Mouse (Mus musculus): ENCODE results near the gene Olfr548-ps1.
"Not testable (repeated sequence)": the region's sequence is repeated elsewhere in the genome, so short reads cannot be mapped to it uniquely, and the experiment has no call there.

Gene Olfr548-ps1

DNA sequence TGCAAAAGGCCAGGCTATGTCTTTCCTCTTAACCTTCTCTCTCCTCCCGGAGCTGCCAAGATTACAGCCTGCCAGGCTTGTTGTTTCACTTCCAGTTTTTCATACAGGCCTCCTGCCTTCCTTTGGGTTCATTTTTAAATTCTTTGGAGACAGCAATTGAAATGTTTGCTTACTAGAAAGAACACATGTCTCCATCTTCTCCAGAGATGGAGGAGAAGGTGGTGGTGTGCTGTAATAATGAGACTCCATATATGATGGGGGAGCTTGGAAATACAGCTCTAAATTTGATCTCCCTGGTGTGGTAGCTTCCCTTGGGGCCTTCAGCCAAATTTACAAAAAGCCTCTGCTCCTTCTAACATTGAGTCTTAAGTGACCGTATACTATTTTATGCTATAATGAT lies at the start of gene Olfr548-ps1:
Gene Olfr548-ps1, plus strand, starts transcription at position 301 of the 400 bp plus-strand sequence.
- DNase-seq (ENCODE audit: inconsistent age in 2 of 2, low spot score in 1 of 2) = no peak

DNA sequence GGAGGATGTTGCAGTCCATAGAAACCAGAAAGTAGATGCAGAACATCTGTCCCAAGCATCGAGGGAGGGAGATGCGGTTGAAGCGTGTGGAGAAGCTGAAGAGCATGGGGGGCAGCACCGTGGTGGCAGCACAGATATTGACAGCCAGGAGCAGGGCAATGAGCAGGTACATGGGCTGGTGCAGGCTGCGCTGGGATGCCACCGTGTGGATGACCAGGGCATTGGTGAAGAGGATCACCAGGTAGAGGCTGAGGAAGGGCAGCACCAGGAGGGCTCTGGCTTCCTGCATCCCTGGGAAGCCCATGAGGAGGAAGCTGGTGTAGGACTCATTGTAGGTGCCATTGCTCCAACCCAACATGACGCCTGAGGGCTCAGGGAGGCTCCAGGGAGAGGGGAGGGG lies 46.3 kb upstream of the Olfr548-ps1 start:
- not testable (repeated sequence) for DNase-seq (ENCODE audit: inconsistent age in 2 of 2, low spot score in 1 of 2)

DNA sequence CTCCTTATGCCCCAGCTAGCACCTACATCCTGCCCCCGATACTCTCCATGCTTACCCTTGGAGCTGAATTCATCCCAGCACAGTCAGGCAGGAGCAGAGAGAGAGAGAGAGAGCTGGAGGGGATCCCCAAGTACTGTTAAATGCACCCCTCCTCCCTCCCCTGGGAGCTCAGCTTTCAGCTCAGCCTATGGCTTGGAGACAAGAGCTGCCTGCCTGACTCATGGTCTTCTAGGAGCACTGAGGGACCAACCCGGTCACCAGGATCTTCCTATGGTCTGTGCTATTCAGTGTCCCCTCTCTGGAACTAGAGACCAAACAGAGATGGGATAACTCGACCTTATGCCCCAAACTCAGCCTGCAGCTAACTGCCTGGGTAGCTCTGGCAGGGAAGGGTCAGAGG lies 41.2 kb upstream of the Olfr548-ps1 start, which contains the start of gene Olfr545:
Gene Olfr545, minus strand, starts transcription at position 101 of the 400 bp plus-strand sequence.
- DNase-seq (ENCODE audit: inconsistent age in 2 of 2, low spot score in 1 of 2) = no peak

GRCm38 (mm10) chr7:102501986-102502385 lies 38.7 kb upstream of the Olfr548-ps1 start:
- DNase-seq (ENCODE audit: inconsistent age in 2 of 2, low spot score in 1 of 2) = no peak

GRCm38 (mm10) chr7:102506848-102507247 lies 33.8 kb upstream of the Olfr548-ps1 start:
- peak; percentile 72 to 92 for DNase-seq (ENCODE audit: inconsistent age in 2 of 2, low spot score in 1 of 2)

GRCm38 (mm10) chr7:102508066-102508465 lies 32.6 kb upstream of the Olfr548-ps1 start:
- DNase-seq (ENCODE audit: inconsistent age in 2 of 2, low spot score in 1 of 2) = no peak

DNA sequence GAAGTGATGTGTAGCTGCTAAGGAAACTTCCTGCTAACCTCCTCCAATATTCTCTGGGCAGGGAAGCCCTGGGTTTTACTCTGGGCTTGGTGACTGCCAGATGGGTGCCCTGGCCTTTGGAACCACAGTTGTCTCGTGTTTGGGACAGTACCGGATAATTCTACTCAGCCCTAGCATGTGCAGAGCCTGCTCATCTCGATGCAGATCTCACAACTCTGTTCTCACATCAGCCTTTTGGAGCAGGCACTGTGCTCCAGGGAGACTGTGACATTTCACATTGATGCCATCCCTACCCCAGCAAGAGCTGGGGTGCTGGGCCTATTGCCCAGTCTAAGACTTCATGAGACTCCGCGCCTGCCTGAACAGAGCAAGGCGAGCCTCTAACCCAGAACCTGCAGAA lies 32.0 kb upstream of the Olfr548-ps1 start:
- no peak for DNase-seq (ENCODE audit: inconsistent age in 2 of 2, low spot score in 1 of 2)

- DNase-seq (ENCODE audit: inconsistent age in 2 of 2, low spot score in 1 of 2) = no peak
These were observed 31.0 kb upstream of the Olfr548-ps1 start for GRCm38 (mm10) chr7:102509726-102510125.

DNA sequence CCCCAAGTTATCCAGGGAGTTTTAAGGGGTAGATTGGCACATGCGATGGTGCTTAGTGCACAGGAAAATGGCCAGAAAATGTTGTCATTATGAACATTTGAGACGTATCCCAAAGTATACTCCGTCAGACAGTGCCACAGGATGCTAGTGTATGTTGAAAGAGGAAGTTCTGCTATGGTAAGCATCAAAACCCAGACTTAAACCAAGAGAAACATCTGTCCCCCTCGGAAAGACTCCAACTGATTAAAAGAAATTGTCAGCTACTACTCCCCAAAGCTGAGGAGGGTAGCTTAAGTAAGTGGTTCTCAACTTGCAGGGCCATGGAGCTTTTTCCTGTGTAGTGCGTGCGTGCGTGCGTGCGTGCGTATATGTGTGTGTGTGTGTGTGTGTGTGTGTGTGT lies 28.8 kb upstream of the Olfr548-ps1 start:
- no peak for DNase-seq (ENCODE audit: inconsistent age in 2 of 2, low spot score in 1 of 2)

- DNase-seq (ENCODE audit: inconsistent age in 2 of 2, low spot score in 1 of 2) = peak; percentile 86 to 96
These were observed 27.8 kb upstream of the Olfr548-ps1 start for GRCm38 (mm10) chr7:102512814-102513435.

- DNase-seq (ENCODE audit: inconsistent age in 2 of 2, low spot score in 1 of 2) = no peak
These were observed 26.6 kb upstream of the Olfr548-ps1 start for GRCm38 (mm10) chr7:102514144-102514543.

GRCm38 (mm10) chr7:102516261-102517050 lies 24.2 kb upstream of the Olfr548-ps1 start:
- peak; percentile 17 to 62 for DNase-seq (ENCODE audit: inconsistent age in 2 of 2, low spot score in 1 of 2)

GRCm38 (mm10) chr7:102517051-102517335 lies 23.7 kb upstream of the Olfr548-ps1 start:
- peak in 1 of 2 experiments; percentile 28 for DNase-seq (ENCODE audit: inconsistent age in 2 of 2, low spot score in 1 of 2)

- no peak for DNase-seq (ENCODE audit: inconsistent age in 2 of 2, low spot score in 1 of 2)
These were observed 11.6 kb upstream of the Olfr548-ps1 start for GRCm38 (mm10) chr7:102529052-102529451.

- no peak for DNase-seq (ENCODE audit: inconsistent age in 2 of 2, low spot score in 1 of 2)
These were observed 6.2 kb upstream of the Olfr548-ps1 start, which contains the start of gene Olfr547 for GRCm38 (mm10) chr7:102534449-102534848. Gene Olfr547 (plus strand): TSS chr7:102534749.

DNA sequence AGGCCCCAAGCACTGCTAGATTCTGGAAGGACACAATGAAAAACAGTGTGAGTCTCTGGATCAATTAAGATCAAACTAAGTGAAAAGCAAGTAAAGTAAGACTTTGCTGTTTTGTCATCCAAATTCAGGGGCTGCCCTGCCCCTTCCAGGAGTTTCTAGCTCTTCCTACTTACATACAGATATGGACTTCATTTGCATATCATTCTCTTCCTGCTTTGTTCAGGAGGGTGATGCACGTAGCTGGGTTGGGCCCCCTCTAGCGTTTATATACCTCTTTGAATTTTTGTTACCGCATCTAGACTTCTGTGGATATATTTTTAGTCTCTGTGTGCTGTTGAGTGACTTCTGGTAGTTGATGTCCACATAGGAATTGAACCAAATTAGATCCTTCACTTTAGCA lies 555 bp downstream of the Olfr548-ps1 start:
- no peak for DNase-seq (ENCODE audit: inconsistent age in 2 of 2, low spot score in 1 of 2)

- no peak for DNase-seq (ENCODE audit: inconsistent age in 2 of 2, low spot score in 1 of 2)
These were observed 8.9 kb downstream of the Olfr548-ps1 start, which contains the start of gene Olfr549 for GRCm38 (mm10) chr7:102549570-102549969. Gene Olfr549 (plus strand): TSS chr7:102549870.

- no peak for DNase-seq (ENCODE audit: inconsistent age in 2 of 2, low spot score in 1 of 2)
These were observed 12.6 kb downstream of the Olfr548-ps1 start for GRCm38 (mm10) chr7:102553279-102553678.

DNA sequence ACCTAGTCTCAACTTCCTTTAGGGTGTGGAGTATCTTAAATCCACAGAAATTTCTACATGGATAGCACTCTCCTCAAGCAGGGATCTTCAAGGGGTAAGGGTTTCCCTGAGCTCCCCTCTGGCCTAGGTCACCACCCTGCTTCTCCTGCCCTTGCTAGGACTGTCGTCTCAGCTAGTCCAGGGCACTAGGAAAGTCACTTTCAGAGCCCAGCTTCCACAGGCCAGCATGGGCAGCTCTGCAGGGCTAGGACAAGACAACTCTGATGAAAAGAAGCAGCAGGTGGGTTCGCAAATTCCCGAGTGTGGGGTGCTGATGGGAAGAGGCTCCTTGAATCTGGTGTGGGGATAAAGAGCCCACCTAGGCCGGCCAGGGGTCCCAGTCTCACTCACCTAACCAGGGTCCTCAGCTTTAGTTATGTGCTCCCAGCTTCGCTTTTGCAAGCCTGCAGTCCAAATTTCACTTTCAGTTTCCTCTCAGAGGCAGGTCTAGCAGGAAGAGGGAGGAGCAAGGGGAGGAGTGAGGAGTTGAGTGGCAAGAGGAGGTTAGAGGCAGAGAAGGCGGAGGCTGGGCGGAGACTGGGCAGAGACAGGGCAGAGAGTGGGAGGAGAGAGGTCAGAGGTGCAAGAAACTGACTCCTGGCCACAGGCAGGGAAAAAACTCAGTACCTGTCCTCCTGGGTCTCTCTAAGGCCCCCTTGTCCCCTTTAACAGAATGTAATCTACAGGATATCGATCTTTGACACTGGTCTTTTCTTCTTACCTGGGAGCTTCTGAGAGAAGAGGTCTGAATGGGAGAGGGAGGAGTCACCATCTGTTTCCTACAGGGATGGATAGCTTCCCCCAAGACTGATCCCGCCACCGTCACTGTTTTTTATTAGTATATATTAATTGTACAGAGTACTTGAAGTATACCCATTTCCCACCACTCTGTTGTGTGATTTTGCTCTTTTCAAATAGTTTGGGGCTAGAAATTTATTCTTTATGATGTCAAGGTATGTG lies 24.6 kb downstream of the Olfr548-ps1 start, which contains the start of gene Trim21:
Gene Trim21, minus strand, starts transcription at position 488 of the 999 bp plus-strand sequence.
- DNase-seq (ENCODE audit: inconsistent age in 2 of 2, low spot score in 1 of 2) = peak; percentile 92 to 96

- DNase-seq (ENCODE audit: inconsistent age in 2 of 2, low spot score in 1 of 2) = no peak
These were observed 25.5 kb downstream of the Olfr548-ps1 start for GRCm38 (mm10) chr7:102566219-102566618.

DNA sequence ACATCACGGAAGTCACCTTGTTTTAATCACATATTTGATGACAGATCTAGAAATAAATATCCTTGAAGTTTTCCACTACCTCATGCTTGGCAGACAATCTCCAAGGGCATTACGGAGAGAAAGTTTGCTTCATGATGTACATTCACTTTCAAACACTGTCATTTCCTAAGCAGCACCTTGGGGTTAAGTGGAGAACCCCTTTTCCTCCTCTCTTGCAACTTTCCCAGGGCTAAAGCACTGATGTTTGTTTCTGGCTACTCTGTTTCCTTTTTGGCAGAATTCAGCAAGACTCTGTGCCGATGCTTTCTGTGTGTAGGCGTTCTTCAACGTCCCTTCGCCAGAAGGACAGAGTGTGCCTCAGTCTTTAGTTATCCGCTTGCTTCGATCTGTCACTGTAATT lies 30.4 kb downstream of the Olfr548-ps1 start, which contains the start of gene Olfr550:
Gene Olfr550, plus strand, starts transcription at position 301 of the 400 bp plus-strand sequence.
- DNase-seq (ENCODE audit: inconsistent age in 2 of 2, low spot score in 1 of 2) = no peak

Data from adrenal gland, adult (tissue).